Mouse (Mus musculus) retina, adult 2 months (tissue): Measurements from ENCODE around the gene Npl.
"Not testable (repeated sequence)": the region's sequence is repeated elsewhere in the genome, so short reads cannot be mapped to it uniquely, and the experiment has no call there.

Source experiments
- DNase-seq: peaks from one replicate; pipeline ENCODE4 v3.0.0-alpha.2; 2012; ENCODE audit warnings: low read depth, low spot score

The Npl gene

GRCm38 (mm10) chr1:153542726-153543320 is 7.0 kb downstream of the Npl start:
- DNase-seq, result no peak

- DNase-seq, result no peak
These were observed 9.1 kb downstream of the Npl start for GRCm38 (mm10) chr1:153540753-153541152.

GRCm38 (mm10) chr1:153539739-153540333 is 10.0 kb downstream of the Npl start:
- no peak for DNase-seq

GRCm38 (mm10) chr1:153535611-153536010 is 14.2 kb downstream of the Npl start:
- DNase-seq, result no peak

- not testable (repeated sequence) for DNase-seq
These were observed 16.9 kb downstream of the Npl start for GRCm38 (mm10) chr1:153532896-153533295.

- DNase-seq, result no peak
These were observed 17.5 kb downstream of the Npl start for GRCm38 (mm10) chr1:153532234-153532841.

GRCm38 (mm10) chr1:153531677-153532233 is 18.1 kb downstream of the Npl start:
- no peak for DNase-seq

- DNase-seq, result no peak
These were observed 27.7 kb downstream of the Npl start for GRCm38 (mm10) chr1:153522116-153522515.

- DNase-seq, result no peak
These were observed 34.5 kb downstream of the Npl start for GRCm38 (mm10) chr1:153515368-153515767.

GRCm38 (mm10) chr1:153510330-153511009 is 39.4 kb downstream of the Npl start:
- no peak for DNase-seq

- not testable (repeated sequence) for DNase-seq
These were observed 40.3 kb downstream of the Npl start for GRCm38 (mm10) chr1:153509569-153509968.

- no peak for DNase-seq
These were observed 40.8 kb downstream of the Npl start for GRCm38 (mm10) chr1:153509012-153509411.

GRCm38 (mm10) chr1:153506266-153506665 is 43.6 kb downstream of the Npl start:
- DNase-seq, result no peak

GRCm38 (mm10) chr1:153501644-153502321 is 48.1 kb downstream of the Npl start:
- no peak for DNase-seq

- DNase-seq, result no peak
These were observed 49.8 kb downstream of the Npl start for GRCm38 (mm10) chr1:153500030-153500429.

- no peak for DNase-seq
These were observed 53.8 kb downstream of the Npl start for GRCm38 (mm10) chr1:153496030-153496429.

- DNase-seq, result no peak
These were observed 55.9 kb downstream of the Npl start for GRCm38 (mm10) chr1:153493931-153494330.

- DNase-seq, result no peak
These were observed 56.5 kb downstream of the Npl start for GRCm38 (mm10) chr1:153493338-153493737.

GRCm38 (mm10) chr1:153491822-153492221 is 58.0 kb downstream of the Npl start:
- DNase-seq, result no peak

GRCm38 (mm10) chr1:153491345-153491744 is 58.5 kb downstream of the Npl start:
- no peak for DNase-seq

- DNase-seq, result no peak
These were observed 59.9 kb downstream of the Npl start for GRCm38 (mm10) chr1:153489963-153490362.

GRCm38 (mm10) chr1:153489540-153489939 is 60.3 kb downstream of the Npl start:
- no peak for DNase-seq
